Mouse (Mus musculus) E14TG2a.4 (cell line): ENCODE measurements around the gene Vmn2r19.
"Not testable (repeated sequence)": the region's sequence is repeated elsewhere in the genome, so short reads cannot be mapped to it uniquely, and the experiment has no call there.

Experiments used
- CTCF ChIP-seq: conservative IDR thresholded peaks from 2 replicates; pipeline ENCODE4 v1.5.1; 2014; ENCODE audit warnings: low read length
- NANOG ChIP-seq: IDR thresholded peaks from 2 replicates; pipeline ENCODE4 v1.6.1; 2014; ENCODE audit warnings: borderline replicate concordance, low read length, mixed read lengths
- POU5F1 ChIP-seq: IDR thresholded peaks from 2 replicates; pipeline ENCODE4 v1.6.1; 2014; ENCODE audit warnings: low read length, borderline replicate concordance

DNA sequence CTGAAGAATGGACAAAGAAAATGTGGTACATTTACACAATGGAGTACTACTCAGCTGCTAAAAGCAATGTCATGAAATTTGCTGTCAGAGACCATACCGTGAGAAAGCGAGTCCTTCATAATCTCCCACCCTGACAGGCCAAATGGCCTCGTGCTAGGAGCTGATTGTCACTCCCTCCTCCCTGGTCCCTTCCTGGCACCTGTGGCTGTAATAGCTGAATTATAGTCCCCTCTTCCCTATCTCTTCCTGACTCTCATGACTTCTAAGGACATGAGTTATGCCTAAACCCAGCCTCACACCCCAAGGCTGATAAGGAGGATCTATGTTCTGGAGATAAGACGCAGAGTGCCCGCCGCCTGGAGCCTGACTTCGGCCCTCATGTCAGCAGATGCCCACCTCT lies 1.8 kb upstream of the Vmn2r19 start:
- not testable (repeated sequence) for TF ChIP-seq NANOG, CTCF, POU5F1
